ENCODE assay signal across 16 mouse cellular contexts in the genomic region with DNA sequence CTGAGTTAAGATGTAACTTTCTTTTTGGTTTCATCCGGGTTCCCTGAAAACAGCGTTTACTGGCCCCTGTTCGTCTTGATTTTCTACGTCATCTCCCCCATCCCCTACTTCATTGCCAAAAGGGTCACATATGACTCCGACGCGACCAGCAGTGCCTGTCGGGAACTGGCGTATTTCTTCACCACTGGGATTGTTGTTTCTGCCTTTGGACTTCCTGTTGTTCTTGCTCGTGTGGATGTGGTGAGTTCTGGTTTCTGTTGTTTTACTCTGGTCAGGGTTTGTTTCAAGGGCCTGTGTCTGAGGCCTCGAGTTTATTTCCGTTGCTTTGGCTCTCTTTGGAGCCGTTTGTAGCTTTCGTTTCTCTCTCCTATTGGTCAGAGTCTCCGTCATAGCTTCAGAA. TPM values are rescaled to one million over a fixed set of nuclear protein-coding genes. Genes with fewer than 3 reads are reported as not detected.
DNase-seq lines count a peak whose midpoint lies in the region; ATAC-seq and TF ChIP-seq lines count a peak whose summit lies in the region.
"Had no signal": no experiment of that assay in that cellular context is flagged by ENCODE, and none has a peak within 500 bp of the region (broad histone marks: within the 10 kb centered on the region; RNA-seq: fewer than 3 reads in every experiment).

No protein-coding gene starts in this region.

- H3K27ac ChIP-seq in heart, adult 2 months = peak overlapping the region; percentile 83
- no peak overlapping the region for H3K27ac ChIP-seq in heart, embryonic 11.5 days (ENCODE audit: low read depth, low read length)
- no peak overlapping the region for H3K27ac ChIP-seq in lung, postnatal 0 days (ENCODE audit: low read length)
- H3K27ac ChIP-seq: forebrain, embryonic 12.5 days; limb, embryonic 13.5 days; neural tube, embryonic 12.5 days had no signal

- H3K9me3 ChIP-seq in heart, embryonic 11.5 days (replicated peaks; ENCODE audit: control insufficient read depth, low read length) = no peaks in the 10 kb centered on the region
- no peaks in the 10 kb centered on the region for H3K9me3 ChIP-seq in lung, postnatal 0 days (ENCODE audit: low read length)
- H3K9me3 ChIP-seq: forebrain, embryonic 12.5 days; limb, embryonic 13.5 days; neural tube, embryonic 12.5 days had no signal

- DNase-seq in heart, adult 2 months = peak; percentile 40 to 46
- peak; percentile 54 for DNase-seq in lung, postnatal 10 days
- no peak for DNase-seq in lung, postnatal 0 days (ENCODE audit: low spot score)
- DNase-seq in heart, postnatal 25 days (ENCODE audit: low spot score) = peak; percentile 8
- peak; percentile 71 for DNase-seq in lung, postnatal 36 days
- no peak for DNase-seq in cerebellum, adult 11-12 months
- DNase-seq: cerebellum, adult 9-10 months; right cerebral cortex, postnatal 14 days; thymus, adult 18-20 months had no signal

- no peak for TF ChIP-seq CTCF in heart, adult 2 months (IDR thresholded peaks at IDR 0.05)
- TF ChIP-seq CTCF in lung, postnatal 0 days (IDR thresholded peaks at IDR 0.05) = no peak

- no peak for ATAC-seq in heart, embryonic 11.5 days (replicated peaks; ENCODE audit: insufficient number of reproducible peaks, low FRiP score, low TSS enrichment)
- no peak for ATAC-seq in lung, postnatal 0 days
- ATAC-seq in cerebellum, adult (ENCODE audit: insufficient number of reproducible peaks, low FRiP score, low TSS enrichment) = no peak
- ATAC-seq: inflammation-experienced regulatory T-cells, adult 6 months; midbrain, embryonic 16.5 days had no signal

- 48% methylated on average over 15 of the region's 15 CpGs for WGBS in heart, adult 2 months
- WGBS in heart, embryonic 11.5 days (ENCODE audit: insufficient replicate concordance) = 73% methylated on average over 15 of the region's 15 CpGs
- 84% methylated on average over 15 of the region's 15 CpGs for WGBS in lung, postnatal 0 days

- no peak overlapping the region for H3K4me3 ChIP-seq in heart, adult 2 months
- no peak overlapping the region for H3K4me3 ChIP-seq in heart, embryonic 11.5 days (ENCODE audit: low read depth, low read length)
- H3K4me3 ChIP-seq in lung, postnatal 0 days (ENCODE audit: low read depth, low read length) = no peak overlapping the region
- H3K4me3 ChIP-seq: forebrain, embryonic 12.5 days; limb, embryonic 13.5 days; neural tube, embryonic 12.5 days had no signal

- peaks cover 4% of the 10 kb centered on the region for H3K4me1 ChIP-seq in heart, adult 2 months (ENCODE audit: control insufficient read depth, insufficient read depth, low read length)
- H3K4me1 ChIP-seq in heart, embryonic 11.5 days (ENCODE audit: control insufficient read depth, insufficient read depth, low read length) = no peaks in the 10 kb centered on the region
- no peaks in the 10 kb centered on the region for H3K4me1 ChIP-seq in lung, postnatal 0 days (ENCODE audit: insufficient read depth, low read depth, low read length)
- H3K4me1 ChIP-seq: forebrain, embryonic 12.5 days; neural tube, embryonic 12.5 days had no signal

- TF ChIP-seq POLR2A in heart, adult 2 months (IDR thresholded peaks at IDR 0.05; ENCODE audit: insufficient read depth, low read depth, low read length) = no peak

- no peak overlapping the region for H3K4me2 ChIP-seq in heart, embryonic 11.5 days
- H3K4me2 ChIP-seq in lung, postnatal 0 days (replicated peaks; ENCODE audit: low read depth, low read length) = no peak overlapping the region
- H3K4me2 ChIP-seq: forebrain, embryonic 12.5 days; limb, embryonic 13.5 days; neural tube, embryonic 12.5 days had no signal

- peaks cover 2% of the 10 kb centered on the region; the same call in 1 of the 2 replicates for H3K36me3 ChIP-seq in heart, adult 2 months (ENCODE audit: control insufficient read depth, insufficient read depth, low read length)
- H3K36me3 ChIP-seq in heart, embryonic 11.5 days (ENCODE audit: control insufficient read depth, insufficient read depth, low read length) = peaks cover 6% of the 10 kb centered on the region
- peaks cover 16% of the 10 kb centered on the region; the same call in 1 of the 2 replicates for H3K36me3 ChIP-seq in lung, postnatal 0 days (ENCODE audit: insufficient read depth, low read length)

- TF ChIP-seq EP300 in heart, adult 2 months (IDR thresholded peaks at IDR 0.05; ENCODE audit: insufficient read depth, low read depth, low read length) = no peak
- no peak for TF ChIP-seq EP300 in lung, postnatal 0 days (IDR thresholded peaks at IDR 0.05)

- H3K79me2 ChIP-seq in heart, adult 2 months (replicated peaks; ENCODE audit: control insufficient read depth, insufficient read depth, low read length) = no peaks in the 10 kb centered on the region

- intact Hi-C loops in heart, adult 2 months (cut with DNase I) = loop anchor here (2.0 to 5.0 kb wide), 2 partner anchors 184 to 343 kb away; no protein-coding TSS in a partner anchor
- intact Hi-C loops in heart, postnatal 25 days (cut with DNase I) = loop anchor here (2.0 kb wide), 1 partner anchor 343 kb away; no protein-coding TSS in a partner anchor

- peak overlapping the region; percentile 39; the same call in 1 of the 2 replicates for H3K9ac ChIP-seq in heart, adult 2 months (ENCODE audit: low read depth, low read length)
- no peak overlapping the region for H3K9ac ChIP-seq in heart, embryonic 11.5 days (ENCODE audit: low read depth, low read length)
- no peak overlapping the region for H3K9ac ChIP-seq in lung, postnatal 0 days (replicated peaks; ENCODE audit: low read depth)
- H3K9ac ChIP-seq: forebrain, embryonic 12.5 days; limb, embryonic 13.5 days; neural tube, embryonic 12.5 days had no signal

- H3K27me3 ChIP-seq in heart, adult 2 months (ENCODE audit: control insufficient read depth, insufficient read depth, low read length) = no peaks in the 10 kb centered on the region
- H3K27me3 ChIP-seq in heart, embryonic 11.5 days (ENCODE audit: control insufficient read depth, insufficient read depth, low read length) = no peaks in the 10 kb centered on the region
- no peaks in the 10 kb centered on the region for H3K27me3 ChIP-seq in lung, postnatal 0 days (replicated peaks; ENCODE audit: insufficient read depth, low read length)
- H3K27me3 ChIP-seq: forebrain, embryonic 12.5 days; limb, embryonic 13.5 days; neural tube, embryonic 12.5 days had no signal

RNA-seq across cellular contexts. Expression of gene Leprot, which starts 8.5 kb away (rescaled TPM):
- 10 to 100 TPM; 24.2 to 30.2 TPM for total RNA-seq in heart, adult 2 months (2021)
- polyA plus RNA-seq in heart, adult 2 months (2012; rRNA removed) = 37.9 and 59.2 TPM in 2 replicates
- polyA plus RNA-seq in heart, embryonic 11.5 days (2014; fragmentation: Nextera tagmentation; extraction: Ambion mirVana) = 75.7 and 81.9 TPM in 2 replicates
- 144 TPM in 2 replicates for polyA plus RNA-seq in lung, postnatal 0 days (2015; fragmentation: Nextera tagmentation; extraction: Ambion mirVana)
- 10 to 100 TPM; 24.5 to 28.1 TPM for total RNA-seq in heart, postnatal 25 days (2021)

Comparison
In these comparisons a context has a peak if more than half of its experiments do, and no peak if none do; other contexts are left out.
1. DNase-seq: peak in heart, adult 2 months (2 of 2), lung, postnatal 10 days (single experiment), heart, postnatal 25 days (single experiment) and lung, postnatal 36 days (single experiment); none in lung, postnatal 0 days (single experiment) and cerebellum, adult 11-12 months (single experiment).